Mouse (Mus musculus) heart, postnatal 10 days (tissue): ENCODE measurements around the gene Selenof. TPM values are rescaled to one million over a fixed set of nuclear protein-coding genes. Genes with fewer than 3 reads are reported as not detected.

ENCODE experiments used
- DNase-seq, 2 experiments: peaks; one replicate each; pipeline ENCODE4 v3.0.0; 2021
- intact Hi-C: fragments of 180-260 bp; cut with DNase I; formaldehyde crosslinking; loops from one replicate; pipeline ENCODE4 v1.15.1; 2025
- total RNA-seq, 2 experiments: library from RNA; stranded (reverse); gene quantifications; 2 replicates each; pipeline ENCODE4 v1.2.3; 2021

Selenof gene
- total RNA-seq, 2 experiments from 2014 or later: 208 to 218 TPM

GRCm38 (mm10) chr3:144628005-144628914 lies 58.2 kb downstream of the Selenof start:
- intact Hi-C loops: loop anchor here (5.0 kb wide), 1 partner anchor 34 kb away; no protein-coding TSS in a partner anchor
- no peak for DNase-seq

- no peak for DNase-seq
- intact Hi-C loops: loop anchor here (5.0 kb wide), 1 partner anchor 33 kb away; no protein-coding TSS in a partner anchor
Measured at GRCm38 (mm10) chr3:144628915-144629230, 58.8 kb downstream of the Selenof start.

- intact Hi-C loops: no loop called here
Measured at GRCm38 (mm10) chr3:144635236-144635635, 65.1 kb downstream of the Selenof start.

GRCm38 (mm10) chr3:144638110-144638509 lies 68.0 kb downstream of the Selenof start:
- intact Hi-C loops: no loop called here
- no peak for DNase-seq

More at GRCm38 (mm10) chr3:144635236-144635635, 65.1 kb downstream of the Selenof start:
- DNase-seq: no peak

GRCm38 (mm10) chr3:144639387-144639786 lies 69.3 kb downstream of the Selenof start:
- no peak for DNase-seq
- intact Hi-C loops: no loop called here

GRCm38 (mm10) chr3:144640033-144640432 lies 69.9 kb downstream of the Selenof start:
- no peak for DNase-seq
- intact Hi-C loops: no loop called here

GRCm38 (mm10) chr3:144642141-144642540 lies 72.0 kb downstream of the Selenof start:
- intact Hi-C loops: loop anchor here (2.0 kb wide), 1 partner anchor 77 kb away; no protein-coding TSS in a partner anchor

GRCm38 (mm10) chr3:144643301-144643871 lies 73.3 kb downstream of the Selenof start:
- peak; percentile 91 to 92 for DNase-seq
- intact Hi-C loops: loop anchor here (2.0 kb wide), 1 partner anchor 75 kb away; no protein-coding TSS in a partner anchor

More at GRCm38 (mm10) chr3:144642141-144642540, 72.0 kb downstream of the Selenof start:
- no peak for DNase-seq

- no peak for DNase-seq
- intact Hi-C loops: no loop called here
Measured at GRCm38 (mm10) chr3:144644202-144644601, 74.1 kb downstream of the Selenof start.

Other genes with a start within 250 kb of the Selenof start
- gene Hs2st1, start 123 bp upstream of the Selenof start, total RNA-seq: 10 to 100 TPM; 17.0 to 19.7 TPM
- gene Sh3glb1, start 150.0 kb downstream of the Selenof start, total RNA-seq: 100 to 1,000 TPM; 288 to 292 TPM
- gene Clca3a1, start 190.7 kb downstream of the Selenof start, total RNA-seq: 1 to 10 TPM; 4.8 to 5.8 TPM
- gene Clca3a2, start 249.2 kb downstream of the Selenof start, total RNA-seq: 1 to 10 TPM; 1.2 to 1.9 TPM